Mouse (Mus musculus): ENCODE results near the gene Eif6. TPM values are rescaled to one million over a fixed set of nuclear protein-coding genes. Genes with fewer than 3 reads are reported as not detected.

Eif6 gene
- total RNA-seq, 1 experiment, result 199 TPM

DNA sequence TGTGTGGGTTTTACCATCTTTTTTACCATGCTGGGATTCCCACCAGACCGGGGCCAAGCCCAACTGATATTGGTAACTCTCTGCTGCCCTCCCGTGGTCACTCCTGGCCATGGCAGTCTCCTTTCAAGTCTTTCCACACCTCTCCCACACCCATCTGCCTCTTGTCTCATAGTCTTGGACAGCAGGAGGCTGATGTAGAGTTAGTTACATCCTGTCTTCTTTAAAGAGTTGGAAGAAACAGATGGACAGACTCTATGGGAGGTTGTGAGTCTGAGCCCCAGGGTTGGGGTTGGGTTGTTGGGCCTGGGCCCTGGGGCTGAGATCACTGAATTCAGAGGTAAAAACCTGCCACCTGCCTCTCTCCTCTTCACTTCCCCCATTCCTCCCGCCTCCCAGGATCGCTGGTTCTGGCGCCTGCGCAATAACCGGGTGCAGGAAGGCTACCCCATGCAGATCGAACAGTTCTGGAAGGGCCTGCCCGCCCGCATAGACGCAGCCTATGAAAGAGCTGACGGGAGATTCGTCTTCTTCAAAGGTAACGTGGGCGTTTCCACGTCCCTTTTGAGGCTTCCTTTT, 14.8 kb downstream of the Eif6 start:
- peak; percentile 92 for DNase-seq (ENCODE audit: low read depth, low spot score)
- H3K4me3 ChIP-seq (ENCODE audit: insufficient read depth in 1 of 2, low read depth in 1 of 2, low read length in 2 of 2, poor library complexity in 1 of 2, severe bottlenecking in 1 of 2), result peak overlapping the region in 1 of 2 experiments; percentile 17; a peak in 1 of 4 replicates
- in situ Hi-C loops (cut with MboI; ENCODE audit: low sequenced_read_pairs in 2 of 2, unreplicated experiment in 2 of 2), result no loop called here

DNA sequence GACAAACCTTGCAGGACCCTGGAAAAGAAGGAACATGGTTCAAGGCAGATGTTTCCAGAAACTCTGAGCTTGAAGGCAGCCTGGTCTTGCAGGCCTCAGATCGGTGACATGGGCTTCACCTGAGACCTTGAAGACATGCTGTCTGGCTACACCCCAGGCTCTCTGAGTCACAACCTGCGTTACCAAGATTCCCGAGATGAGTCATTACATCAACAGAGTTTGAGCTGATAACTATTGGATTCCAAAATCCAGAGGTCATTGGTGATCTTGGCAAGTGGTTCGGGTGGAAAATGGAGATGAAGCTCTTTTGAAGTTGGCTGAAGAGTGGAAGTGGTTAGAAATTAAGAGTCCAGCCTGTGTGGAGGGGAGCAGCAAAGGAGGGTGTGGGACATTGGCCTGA, 17.1 kb downstream of the Eif6 start:
- Histone ChIP-seq H3K4me1 (ENCODE audit: control insufficient read depth in 2 of 2, insufficient read depth in 2 of 2, low read length in 2 of 2, poor library complexity in 1 of 2) (peaks cover 0 to 6% of the 10 kb centered on the region in 2 experiments; a peak in 1 of 4 replicates), H3K27ac (ENCODE audit: insufficient read depth, low read depth, low read length, poor library complexity, severe bottlenecking) (no peak overlapping the region), H3K9me3 (ENCODE audit: control insufficient read depth, insufficient read depth, low read depth, low read length) (no peaks in the 10 kb centered on the region), H3K9ac (ENCODE audit: insufficient read depth, low read depth, low read length, poor library complexity, severe bottlenecking) (no peak overlapping the region), H3K36me3 (ENCODE audit: control insufficient read depth, insufficient read depth, low read length, poor library complexity, severe bottlenecking) (no peaks in the 10 kb centered on the region), H3K4me3 (ENCODE audit: insufficient read depth in 1 of 2, low read depth in 1 of 2, low read length in 2 of 2, poor library complexity in 1 of 2, severe bottlenecking in 1 of 2) (no peak overlapping the region)
- no peak for DNase-seq (ENCODE audit: low read depth, low spot score)
- TF ChIP-seq ZC3H11A (IDR thresholded peaks at IDR 0.05; ENCODE audit: borderline replicate concordance, low read depth, low read length) (no peak), MAFK (IDR thresholded peaks at IDR 0.05; ENCODE audit: insufficient read depth, low read depth, low read length) (no peak), CHD2 (IDR thresholded peaks at IDR 0.05; ENCODE audit: low read depth, low read length) (no peak), ZNF384 (IDR thresholded peaks at IDR 0.05; ENCODE audit: low read depth, low read length) (no peak), HCFC1 (IDR thresholded peaks at IDR 0.05; ENCODE audit: borderline replicate concordance, insufficient read depth, low read length) (no peak)
- in situ Hi-C loops (cut with MboI; ENCODE audit: low sequenced_read_pairs in 2 of 2, unreplicated experiment in 2 of 2), result no loop called here

More for the DNA sequence above, 14.8 kb downstream of the Eif6 start:
- no peaks in the 10 kb centered on the region for H3K36me3 ChIP-seq (ENCODE audit: control insufficient read depth, insufficient read depth, low read length, poor library complexity, severe bottlenecking)
- H3K27ac ChIP-seq (ENCODE audit: insufficient read depth, low read depth, low read length, poor library complexity, severe bottlenecking), result peak overlapping the region; percentile 37; the same call in 1 of the 2 replicates
- H3K4me1 ChIP-seq (ENCODE audit: control insufficient read depth in 2 of 2, insufficient read depth in 2 of 2, low read length in 2 of 2, poor library complexity in 1 of 2), result peaks cover 0 to 6% of the 10 kb centered on the region in 2 experiments; a peak in 1 of 4 replicates
- peak overlapping the region; percentile 59; the same call in 1 of the 2 replicates for H3K9ac ChIP-seq (ENCODE audit: insufficient read depth, low read depth, low read length, poor library complexity, severe bottlenecking)
- TF ChIP-seq ZC3H11A (IDR thresholded peaks at IDR 0.05; ENCODE audit: borderline replicate concordance, low read depth, low read length) (peak; percentile 75; the same call in 1 of the 2 replicates), CHD2 (IDR thresholded peaks at IDR 0.05; ENCODE audit: low read depth, low read length) (no peak)
- H3K9me3 ChIP-seq (ENCODE audit: control insufficient read depth, insufficient read depth, low read depth, low read length), result no peaks in the 10 kb centered on the region

DNA sequence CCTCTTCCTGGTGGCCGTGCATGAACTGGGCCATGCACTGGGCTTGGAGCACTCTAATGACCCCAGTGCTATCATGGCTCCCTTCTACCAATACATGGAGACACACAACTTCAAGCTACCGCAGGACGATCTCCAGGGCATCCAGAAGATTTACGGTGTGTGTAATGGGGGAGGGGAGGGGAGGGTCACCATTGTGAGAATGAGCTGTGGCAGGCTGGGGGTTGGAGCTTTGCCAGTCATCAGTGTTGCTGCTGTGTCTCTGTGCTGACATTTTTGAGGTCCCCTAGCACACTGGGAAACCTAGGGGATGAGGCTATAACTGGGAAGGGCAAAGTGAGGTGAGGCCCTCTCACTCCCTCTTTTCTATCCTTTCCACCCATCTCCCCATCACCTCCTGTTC, 19.3 kb downstream of the Eif6 start:
- Histone ChIP-seq H3K4me1 (ENCODE audit: control insufficient read depth in 2 of 2, insufficient read depth in 2 of 2, low read length in 2 of 2, poor library complexity in 1 of 2) (peaks cover 0 to 2% of the 10 kb centered on the region in 2 experiments; a peak in 1 of 4 replicates), H3K36me3 (ENCODE audit: control insufficient read depth, insufficient read depth, low read length, poor library complexity, severe bottlenecking) (no peaks in the 10 kb centered on the region), H3K27ac (ENCODE audit: insufficient read depth, low read depth, low read length, poor library complexity, severe bottlenecking) (no peak overlapping the region), H3K9me3 (ENCODE audit: control insufficient read depth, insufficient read depth, low read depth, low read length) (no peaks in the 10 kb centered on the region), H3K4me3 (ENCODE audit: insufficient read depth in 1 of 2, low read depth in 1 of 2, low read length in 2 of 2, poor library complexity in 1 of 2, severe bottlenecking in 1 of 2) (no peak overlapping the region), H3K9ac (ENCODE audit: insufficient read depth, low read depth, low read length, poor library complexity, severe bottlenecking) (no peak overlapping the region)
- in situ Hi-C loops (cut with MboI; ENCODE audit: low sequenced_read_pairs in 2 of 2, unreplicated experiment in 2 of 2), result no loop called here
- TF ChIP-seq CHD2 (IDR thresholded peaks at IDR 0.05; ENCODE audit: low read depth, low read length) (no peak), HCFC1 (IDR thresholded peaks at IDR 0.05; ENCODE audit: borderline replicate concordance, insufficient read depth, low read length) (no peak), MAFK (IDR thresholded peaks at IDR 0.05; ENCODE audit: insufficient read depth, low read depth, low read length) (no peak), ZC3H11A (IDR thresholded peaks at IDR 0.05; ENCODE audit: borderline replicate concordance, low read depth, low read length) (no peak), ZNF384 (IDR thresholded peaks at IDR 0.05; ENCODE audit: low read depth, low read length) (no peak)
- DNase-seq (ENCODE audit: low read depth, low spot score), result no peak

DNA sequence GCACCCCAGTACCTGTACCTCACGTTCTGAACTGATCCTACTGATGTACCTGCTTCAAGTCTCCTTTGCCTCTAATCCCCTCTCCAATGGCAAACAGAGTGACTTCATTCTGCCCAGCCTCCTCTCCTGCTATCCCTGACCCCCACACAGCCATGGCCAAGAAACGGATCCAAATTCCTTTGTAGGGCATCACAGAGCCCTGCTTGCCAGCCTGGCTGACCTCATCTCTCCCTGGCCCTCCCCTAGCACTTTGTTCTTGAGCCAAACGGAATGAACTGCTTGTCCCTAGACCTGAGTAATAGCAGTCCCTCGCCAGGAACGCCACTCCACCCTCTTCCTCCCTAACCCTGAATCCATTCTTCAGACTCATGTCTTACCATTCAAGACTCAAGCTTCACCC, 20.2 kb downstream of the Eif6 start:
- H3K36me3 ChIP-seq (ENCODE audit: control insufficient read depth, insufficient read depth, low read length, poor library complexity, severe bottlenecking), result no peaks in the 10 kb centered on the region
- in situ Hi-C loops (cut with MboI; ENCODE audit: low sequenced_read_pairs in 2 of 2, unreplicated experiment in 2 of 2), result no loop called here
- TF ChIP-seq ZNF384 (IDR thresholded peaks at IDR 0.05; ENCODE audit: low read depth, low read length) (no peak), CHD2 (IDR thresholded peaks at IDR 0.05; ENCODE audit: low read depth, low read length) (no peak), ZC3H11A (IDR thresholded peaks at IDR 0.05; ENCODE audit: borderline replicate concordance, low read depth, low read length) (no peak), MAFK (IDR thresholded peaks at IDR 0.05; ENCODE audit: insufficient read depth, low read depth, low read length) (no peak), HCFC1 (IDR thresholded peaks at IDR 0.05; ENCODE audit: borderline replicate concordance, insufficient read depth, low read length) (no peak)
- DNase-seq (ENCODE audit: low read depth, low spot score), result no peak
- H3K9ac ChIP-seq (ENCODE audit: insufficient read depth, low read depth, low read length, poor library complexity, severe bottlenecking), result no peak overlapping the region
- no peaks in the 10 kb centered on the region for H3K4me1 ChIP-seq (ENCODE audit: control insufficient read depth in 2 of 2, insufficient read depth in 2 of 2, low read length in 2 of 2, poor library complexity in 1 of 2)
- no peaks in the 10 kb centered on the region for H3K9me3 ChIP-seq (ENCODE audit: control insufficient read depth, insufficient read depth, low read depth, low read length)
- H3K4me3 ChIP-seq (ENCODE audit: insufficient read depth in 1 of 2, low read depth in 1 of 2, low read length in 2 of 2, poor library complexity in 1 of 2, severe bottlenecking in 1 of 2), result no peak overlapping the region
- no peak overlapping the region for H3K27ac ChIP-seq (ENCODE audit: insufficient read depth, low read depth, low read length, poor library complexity, severe bottlenecking)

DNA sequence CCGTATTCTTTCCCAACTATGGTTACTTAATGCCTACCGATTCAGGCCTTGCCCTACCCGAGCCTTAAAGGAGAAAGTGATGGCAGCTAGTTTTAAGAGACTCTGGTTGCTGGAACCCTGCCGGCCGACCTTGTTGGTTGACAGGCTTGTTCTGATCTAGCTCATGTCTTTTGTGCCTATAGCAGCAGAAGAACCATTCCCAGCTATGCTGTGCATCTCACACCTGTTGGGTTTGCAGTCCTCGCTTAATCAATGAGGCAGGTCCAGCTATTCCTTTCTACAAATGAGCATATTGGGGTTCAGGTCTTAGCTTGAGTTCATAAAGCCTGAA, 20.8 kb downstream of the Eif6 start:
- Histone ChIP-seq H3K9ac (ENCODE audit: insufficient read depth, low read depth, low read length, poor library complexity, severe bottlenecking) (no peak overlapping the region), H3K9me3 (ENCODE audit: control insufficient read depth, insufficient read depth, low read depth, low read length) (no peaks in the 10 kb centered on the region), H3K4me1 (ENCODE audit: control insufficient read depth in 2 of 2, insufficient read depth in 2 of 2, low read length in 2 of 2, poor library complexity in 1 of 2) (no peaks in the 10 kb centered on the region), H3K4me3 (ENCODE audit: insufficient read depth in 1 of 2, low read depth in 1 of 2, low read length in 2 of 2, poor library complexity in 1 of 2, severe bottlenecking in 1 of 2) (no peak overlapping the region), H3K36me3 (ENCODE audit: control insufficient read depth, insufficient read depth, low read length, poor library complexity, severe bottlenecking) (no peaks in the 10 kb centered on the region), H3K27ac (ENCODE audit: insufficient read depth, low read depth, low read length, poor library complexity, severe bottlenecking) (no peak overlapping the region)
- no peak for DNase-seq (ENCODE audit: low read depth, low spot score)
- TF ChIP-seq MAFK (IDR thresholded peaks at IDR 0.05; ENCODE audit: insufficient read depth, low read depth, low read length), result no peak
- no peak for TF ChIP-seq HCFC1 (IDR thresholded peaks at IDR 0.05; ENCODE audit: borderline replicate concordance, insufficient read depth, low read length)
- TF ChIP-seq ZC3H11A (IDR thresholded peaks at IDR 0.05; ENCODE audit: borderline replicate concordance, low read depth, low read length), result no peak
- no peak for TF ChIP-seq ZNF384 (IDR thresholded peaks at IDR 0.05; ENCODE audit: low read depth, low read length)
- TF ChIP-seq CHD2 (IDR thresholded peaks at IDR 0.05; ENCODE audit: low read depth, low read length), result no peak
- in situ Hi-C loops (cut with MboI; ENCODE audit: low sequenced_read_pairs in 2 of 2, unreplicated experiment in 2 of 2), result no loop called here

Data from ES-E14 (cell line).